Mouse (Mus musculus) C2C12 (cell line): ENCODE measurements around the gene Hipk3.

Source experiments
- CTCF ChIP-seq: IDR thresholded peaks from one replicate; pipeline ENCODE4 v1.5.1; 2011; ENCODE audit not compliant: control insufficient read depth, insufficient read depth, insufficient read length
- FOSL1 ChIP-seq: IDR thresholded peaks from one replicate; pipeline ENCODE4 v1.8.0; 2011; ENCODE audit warnings: mild to moderate bottlenecking, low read length; ENCODE audit not compliant: poor library complexity, insufficient read depth, severe bottlenecking
- MAX ChIP-seq: IDR thresholded peaks from one replicate; pipeline ENCODE4 v1.6.1; 2011; ENCODE audit warnings: mild to moderate bottlenecking, control low read depth
- MYOD1 ChIP-seq: IDR thresholded peaks from one replicate; pipeline ENCODE4 v1.6.1; 2011; ENCODE audit warnings: low read depth; ENCODE audit not compliant: control insufficient read depth, insufficient read length
- MYOG ChIP-seq: IDR thresholded peaks from one replicate; pipeline ENCODE4 v1.6.1; 2011; ENCODE audit not compliant: control insufficient read depth, insufficient read length; ENCODE audit errors: extremely low read depth
- USF1 ChIP-seq: IDR thresholded peaks from one replicate; pipeline ENCODE4 v1.6.1; 2011; ENCODE audit warnings: low read depth, mild to moderate bottlenecking, control low read depth, moderate library complexity

- TF ChIP-seq CTCF (no peak), USF1 (no peak), FOSL1 (no peak), MYOD1 (no peak), MAX (no peak), MYOG (no peak)
Measured at GRCm38 (mm10) chr2:104389231-104389630, 105.0 kb downstream of the Hipk3 start.
